Mouse (Mus musculus) embryonic facial prominence, embryonic 11.5 days (tissue): Measurements from ENCODE around the gene Gm49396. TPM values are rescaled to one million over a fixed set of nuclear protein-coding genes. Genes with fewer than 3 reads are reported as not detected.
A peak's percentile ranks its signal among the peaks of the same experiment; 100 is the strongest.

Experiments
- ATAC-seq: fragments of 200-750 bp; cut with Nextera tagmentation; replicated peaks from 2 replicates; pipeline ENCODE4 v1.8.0; 2017; ENCODE audit warnings: low read depth; ENCODE audit not compliant: insufficient number of reproducible peaks, low FRiP score, low TSS enrichment
- DNase-seq: peaks from one replicate; pipeline ENCODE4 v3.0.0-alpha.2; 2015; ENCODE audit warnings: low spot score
- H3K27ac ChIP-seq: fragments of 300-500 bp; sonication (generic); replicated peaks from 2 replicates; pipeline ENCODE4 v1.5.1; 2014; ENCODE audit warnings: mild to moderate bottlenecking, low read depth, low read length, control low read depth
- H3K27me3 ChIP-seq: fragments of 300-500 bp; sonication (generic); 2 replicates; pipeline ENCODE4 v1.6.1; 2014; ENCODE audit warnings: mild to moderate bottlenecking, low read length, moderate library complexity, mixed read lengths; ENCODE audit not compliant: control insufficient read depth, insufficient read depth
- H3K36me3 ChIP-seq: fragments of 300-500 bp; sonication (generic); replicated peaks from 2 replicates; pipeline ENCODE4 v1.6.1; 2014; ENCODE audit warnings: low read depth, mild to moderate bottlenecking, low read length, moderate library complexity, mixed read lengths; ENCODE audit not compliant: control insufficient read depth, insufficient read depth
- H3K4me1 ChIP-seq: fragments of 300-500 bp; sonication (generic); 2 replicates; pipeline ENCODE4 v1.6.1; 2014; ENCODE audit warnings: low read length, mixed read lengths; ENCODE audit not compliant: control insufficient read depth, insufficient read depth
- H3K4me2 ChIP-seq: fragments of 300-500 bp; sonication (generic); 2 replicates; pipeline ENCODE4 v1.6.1; 2014; ENCODE audit warnings: low read depth, mild to moderate bottlenecking, control low read depth, low read length, moderate library complexity
- H3K4me3 ChIP-seq: fragments of 300-500 bp; sonication (generic); 2 replicates; pipeline ENCODE4 v1.5.1; 2014; ENCODE audit warnings: low read depth, low read length, control low read depth
- H3K9ac ChIP-seq: fragments of 300-500 bp; sonication (generic); replicated peaks from 2 replicates; pipeline ENCODE4 v1.6.1; 2014; ENCODE audit warnings: mild to moderate bottlenecking, control low read depth, low read length
- H3K9me3 ChIP-seq: fragments of 300-500 bp; sonication (generic); replicated peaks from 2 replicates; pipeline ENCODE4 v1.6.1; 2016; ENCODE audit warnings: mild to moderate bottlenecking, low read length, inconsistent platforms, mixed read lengths; ENCODE audit not compliant: control insufficient read depth
- WGBS: fragments of 180-500 bp; shearing (Covaris S2); extraction: QIAGEN DNeasy Blood & Tissue Kit; methylation state at CpG from one replicate; pipeline ENCODE4 v1.1.7; 2014; 5-methylcytosine and 5-hydroxymethylcytosine counted together
- polyA plus RNA-seq: library from polyadenylated mRNA; unstranded; fragments of >200 nt; fragmentation: Nextera tagmentation; extraction: Ambion mirVana; gene quantifications from 2 replicates; pipeline ENCODE4 v1.2.1, GENCODE M21; 2014

The Gm49396 gene
- polyA plus RNA-seq, 1 experiment from 2014 or later, result 5.9 TPM

DNA sequence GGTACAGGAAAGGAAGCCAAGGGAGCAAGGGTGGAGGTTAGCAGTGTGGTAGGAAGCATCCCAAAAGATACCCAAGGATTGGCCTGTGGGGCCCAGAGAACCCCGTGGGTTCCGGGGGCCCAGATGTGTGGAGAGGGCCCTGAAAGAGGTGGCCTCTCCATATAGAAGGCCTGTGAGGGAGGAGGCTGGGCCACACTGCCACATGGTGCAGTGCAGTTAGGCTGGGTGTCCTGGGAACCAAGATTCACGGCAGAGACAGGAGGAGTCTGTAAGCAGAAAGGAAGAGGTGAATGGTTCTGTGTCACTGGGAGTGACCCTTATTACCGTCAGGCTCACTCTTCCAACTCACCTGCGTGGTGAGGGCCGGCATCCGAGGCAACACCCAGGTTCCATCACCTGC lies 22.6 kb upstream of the Gm49396 start:
- no peak overlapping the region for H3K9ac ChIP-seq
- ATAC-seq (no peak), DNase-seq (no peak)
- 87% methylated on average over 7 of the region's 7 CpGs for WGBS
- no peaks in the 10 kb centered on the region for H3K4me1 ChIP-seq
- H3K27ac ChIP-seq, result no peak overlapping the region
- no peaks in the 10 kb centered on the region for H3K27me3 ChIP-seq
- no peaks in the 10 kb centered on the region for H3K9me3 ChIP-seq
- no peaks in the 10 kb centered on the region for H3K36me3 ChIP-seq
- H3K4me3 ChIP-seq, result no peak overlapping the region
- no peak overlapping the region for H3K4me2 ChIP-seq

DNA sequence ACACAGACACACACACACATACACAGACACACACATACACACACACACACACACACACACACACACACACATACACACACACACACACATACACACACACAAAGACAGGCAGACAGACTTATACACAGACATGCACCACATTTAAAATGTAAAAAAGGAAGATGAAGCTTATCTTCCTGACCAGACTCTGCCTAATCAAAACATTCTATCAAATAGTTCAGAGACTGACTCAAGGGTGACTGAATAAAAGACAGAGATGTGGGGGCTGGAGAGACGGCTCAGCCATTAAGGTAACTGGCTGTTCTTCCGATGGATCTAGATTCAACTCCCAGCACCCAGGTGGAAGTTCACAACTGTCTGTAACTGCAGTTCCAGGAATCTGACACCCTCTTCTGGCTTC lies 18.8 kb upstream of the Gm49396 start:
- H3K9me3 ChIP-seq, result no peaks in the 10 kb centered on the region
- no peak overlapping the region for H3K4me3 ChIP-seq
- H3K27ac ChIP-seq, result no peak overlapping the region
- H3K4me2 ChIP-seq, result no peak overlapping the region
- DNase-seq (no peak), ATAC-seq (no peak)
- H3K27me3 ChIP-seq, result no peaks in the 10 kb centered on the region
- no peak overlapping the region for H3K9ac ChIP-seq
- WGBS, result 92% methylated on average over 2 of the region's 2 CpGs
- no peaks in the 10 kb centered on the region for H3K4me1 ChIP-seq
- no peaks in the 10 kb centered on the region for H3K36me3 ChIP-seq

DNA sequence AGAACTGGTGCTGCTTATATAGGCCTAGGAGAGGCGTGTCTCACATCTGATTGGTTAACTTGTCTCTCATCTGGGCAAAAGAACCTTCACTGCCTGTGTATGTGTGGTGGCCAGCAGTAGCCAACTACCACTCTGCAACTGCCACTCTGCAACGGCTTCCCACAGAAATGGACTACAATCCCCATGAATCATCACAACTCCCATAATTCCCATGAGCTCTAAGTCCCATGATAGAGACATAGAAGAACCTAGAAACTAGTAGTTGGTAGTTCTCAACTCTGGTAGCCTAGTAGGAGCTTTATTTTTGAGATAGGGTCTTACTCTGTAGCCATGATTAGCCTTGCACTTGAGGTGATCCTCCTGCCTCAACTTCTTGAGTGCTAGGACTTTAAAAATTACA lies 13.3 kb upstream of the Gm49396 start:
- no peaks in the 10 kb centered on the region for H3K9me3 ChIP-seq
- no peaks in the 10 kb centered on the region for H3K27me3 ChIP-seq
- H3K9ac ChIP-seq, result no peak overlapping the region
- no peak overlapping the region for H3K27ac ChIP-seq
- H3K36me3 ChIP-seq, result no peaks in the 10 kb centered on the region
- ATAC-seq, result no peak
- WGBS, result 88% methylated on average over 2 of the region's 2 CpGs
- no peak for DNase-seq
- no peak overlapping the region for H3K4me2 ChIP-seq
- H3K4me1 ChIP-seq, result peaks cover 8% of the 10 kb centered on the region
- H3K4me3 ChIP-seq, result no peak overlapping the region

DNA sequence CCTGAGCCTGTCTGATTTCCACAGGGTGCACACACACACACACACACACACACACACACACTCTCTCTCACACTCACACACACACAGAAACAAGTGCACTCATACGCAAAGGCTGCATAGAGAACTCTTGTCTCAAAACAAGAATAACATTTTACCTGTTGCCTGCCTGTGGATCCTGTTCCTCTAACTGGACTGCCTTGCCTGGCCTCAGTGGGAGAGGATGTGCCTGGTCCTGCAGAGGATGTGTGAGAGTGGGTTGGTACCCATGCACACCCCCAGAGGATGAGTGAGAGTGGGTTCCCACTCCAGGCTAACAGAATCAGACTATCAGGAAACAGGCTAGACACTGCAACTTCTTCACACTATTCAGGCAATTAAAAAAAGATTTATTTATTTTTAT lies 12.5 kb upstream of the Gm49396 start:
- no peaks in the 10 kb centered on the region for H3K9me3 ChIP-seq
- no peak overlapping the region for H3K4me3 ChIP-seq
- H3K27ac ChIP-seq, result no peak overlapping the region
- H3K36me3 ChIP-seq, result peaks cover 1% of the 10 kb centered on the region; the same call in 1 of the 2 replicates
- H3K4me2 ChIP-seq, result no peak overlapping the region
- ATAC-seq, result no peak
- H3K4me1 ChIP-seq, result peaks cover 8% of the 10 kb centered on the region
- no peaks in the 10 kb centered on the region for H3K27me3 ChIP-seq
- WGBS, result 95% methylated on average over 1 of the region's 1 CpGs
- H3K9ac ChIP-seq, result no peak overlapping the region
- DNase-seq, result no peak

DNA sequence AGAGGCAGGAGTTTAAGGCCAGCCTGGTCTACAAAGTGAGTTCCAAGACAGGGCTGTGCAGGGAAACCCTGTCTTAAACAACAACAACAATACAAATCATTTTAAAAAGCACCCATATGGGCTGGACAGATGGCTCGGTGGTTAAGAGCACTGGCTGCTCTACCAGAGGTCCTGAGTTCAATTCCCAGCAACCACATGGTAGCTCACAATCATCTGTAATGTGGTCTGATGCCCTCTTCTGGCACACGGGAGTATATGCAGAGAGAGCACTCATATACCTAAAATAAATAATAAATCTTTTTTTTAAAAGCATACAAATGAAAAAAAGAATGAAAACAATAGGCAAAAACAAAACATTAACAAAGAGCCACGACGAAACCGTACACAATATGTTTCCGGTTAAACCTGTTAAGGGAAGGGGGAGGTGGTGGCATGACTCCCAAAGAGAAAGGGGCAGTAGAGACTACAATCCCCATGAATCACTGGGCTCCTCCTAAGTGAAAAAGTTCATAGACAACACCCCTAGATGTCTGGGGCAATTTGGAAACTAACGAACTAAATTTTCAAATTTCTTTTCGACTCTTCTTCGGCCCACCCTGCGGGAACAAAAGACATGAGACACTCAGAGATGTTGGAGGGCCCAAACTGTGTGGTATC lies 11.6 kb upstream of the Gm49396 start:
- Histone ChIP-seq H3K9ac (peak overlapping the region; percentile 79), H3K4me3 (peak overlapping the region; percentile 63), H3K4me1 (peaks cover 8% of the 10 kb centered on the region), H3K4me2 (peak overlapping the region; percentile 41), H3K9me3 (no peaks in the 10 kb centered on the region), H3K27me3 (no peaks in the 10 kb centered on the region), H3K36me3 (peaks cover 7% of the 10 kb centered on the region), H3K27ac (peak overlapping the region; percentile 92)
- WGBS, result under 1% methylated on average over 10 of the region's 10 CpGs
- ATAC-seq (peak; percentile 46), DNase-seq (peak; percentile 84)

DNA sequence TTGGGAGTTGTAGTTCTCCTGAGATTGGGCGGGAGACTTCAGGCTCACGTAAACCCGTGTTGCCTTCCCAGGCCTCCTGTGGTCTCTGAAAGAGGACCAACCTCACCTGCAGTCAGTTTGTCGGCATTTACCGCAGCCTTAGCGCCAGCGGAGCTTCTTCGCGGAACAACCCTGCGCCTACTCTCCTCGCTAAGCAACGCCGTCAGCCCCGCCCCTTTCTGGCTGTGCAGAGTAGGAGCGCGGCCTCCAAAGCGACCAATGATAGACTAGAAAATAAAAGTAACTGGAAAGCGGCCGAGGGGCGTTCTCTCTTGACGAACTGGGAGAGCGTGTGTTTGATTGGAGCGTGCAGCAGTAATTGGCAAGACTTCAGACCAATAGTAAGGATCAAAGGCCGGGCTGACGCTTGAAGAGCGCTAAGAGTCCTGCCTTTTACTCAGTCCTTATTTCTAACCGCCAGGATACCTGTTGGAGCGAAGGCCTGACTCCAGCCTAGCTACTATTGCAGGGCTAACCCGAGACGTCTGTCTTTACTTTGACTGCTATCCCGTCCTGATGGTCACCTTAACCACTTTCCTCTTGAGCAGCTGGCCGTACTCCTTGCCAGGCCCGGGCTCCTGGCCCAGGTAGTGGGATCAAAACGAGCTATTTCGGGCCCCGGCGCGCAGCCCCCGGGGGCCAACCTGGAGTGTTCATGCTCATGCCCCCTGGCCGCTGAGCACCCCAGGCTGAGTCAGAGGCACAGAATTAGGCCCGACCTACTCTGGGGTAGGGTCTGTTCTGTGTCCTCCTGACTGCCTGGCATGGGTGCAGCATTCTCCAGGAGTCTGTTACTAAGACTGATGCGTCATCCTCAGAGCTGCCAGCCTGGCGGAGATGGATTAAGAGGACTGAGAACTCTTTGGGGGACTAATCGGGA lies 10.8 kb upstream of the Gm49396 start, which contains the start of the genes Hspb6 and Proser3:
Gene Hspb6 (plus strand): TSS at position 77 of the 919 bp plus-strand sequence.
Gene Proser3 (minus strand): TSS at position 198 of the 919 bp plus-strand sequence.
- peak within 1 kb of the TSS; percentile 92 for H3K27ac ChIP-seq
- ATAC-seq (peak; percentile 91), DNase-seq (peak; percentile 99)
- H3K36me3 ChIP-seq, result peaks cover 10% of the 10 kb centered on the region
- H3K9ac ChIP-seq, result peak within 1 kb of the TSS; percentile 79
- peak within 1 kb of the TSS; percentile 75 for H3K4me2 ChIP-seq
- peaks cover 8% of the 10 kb centered on the region for H3K4me1 ChIP-seq
- 1% methylated on average over 44 of the region's 44 CpGs for WGBS
- no peaks in the 10 kb centered on the region for H3K9me3 ChIP-seq
- H3K27me3 ChIP-seq, result no peaks in the 10 kb centered on the region
- H3K4me3 ChIP-seq, result peak within 1 kb of the TSS; percentile 63

DNA sequence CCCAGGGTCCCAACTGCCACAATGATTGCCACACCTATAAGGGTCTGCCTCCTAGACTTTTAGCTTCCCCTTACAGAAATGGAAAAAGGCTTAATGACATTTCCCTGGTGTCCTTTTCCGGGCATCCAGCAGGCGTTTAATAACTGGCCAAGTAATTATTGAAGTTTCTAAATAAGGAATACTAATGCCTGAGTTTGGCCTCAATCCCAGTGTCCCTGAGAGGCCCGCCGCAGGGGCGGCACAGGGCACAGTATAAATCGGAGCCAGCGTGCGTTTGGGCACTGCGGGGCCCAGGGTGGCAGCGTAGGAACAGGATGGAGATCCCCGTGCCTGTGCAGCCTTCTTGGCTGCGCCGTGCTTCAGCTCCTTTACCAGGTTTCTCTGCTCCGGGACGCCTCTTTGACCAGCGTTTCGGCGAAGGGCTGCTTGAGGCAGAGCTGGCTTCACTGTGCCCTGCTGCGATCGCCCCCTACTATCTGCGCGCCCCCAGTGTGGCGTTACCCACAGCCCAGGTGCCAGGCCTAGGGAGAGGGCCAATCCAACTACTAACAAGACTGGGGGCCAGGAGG lies 10.0 kb upstream of the Gm49396 start:
- H3K9ac ChIP-seq, result peak overlapping the region; percentile 79
- DNase-seq, result peak; percentile 11
- ATAC-seq, result no peak
- H3K9me3 ChIP-seq, result no peaks in the 10 kb centered on the region
- peaks cover 8% of the 10 kb centered on the region for H3K4me1 ChIP-seq
- H3K4me2 ChIP-seq, result peak overlapping the region; percentile 75
- H3K4me3 ChIP-seq, result peak overlapping the region; percentile 63
- H3K27me3 ChIP-seq, result no peaks in the 10 kb centered on the region
- no peak overlapping the region for H3K27ac ChIP-seq
- WGBS, result 7% methylated on average over 23 of the region's 23 CpGs
- H3K36me3 ChIP-seq, result peaks cover 10% of the 10 kb centered on the region
